Mouse (Mus musculus): Measurements from ENCODE around the gene Marcksl1.
A peak's percentile ranks its signal among the peaks of the same experiment; 100 is the strongest.

Marcksl1 gene

DNA sequence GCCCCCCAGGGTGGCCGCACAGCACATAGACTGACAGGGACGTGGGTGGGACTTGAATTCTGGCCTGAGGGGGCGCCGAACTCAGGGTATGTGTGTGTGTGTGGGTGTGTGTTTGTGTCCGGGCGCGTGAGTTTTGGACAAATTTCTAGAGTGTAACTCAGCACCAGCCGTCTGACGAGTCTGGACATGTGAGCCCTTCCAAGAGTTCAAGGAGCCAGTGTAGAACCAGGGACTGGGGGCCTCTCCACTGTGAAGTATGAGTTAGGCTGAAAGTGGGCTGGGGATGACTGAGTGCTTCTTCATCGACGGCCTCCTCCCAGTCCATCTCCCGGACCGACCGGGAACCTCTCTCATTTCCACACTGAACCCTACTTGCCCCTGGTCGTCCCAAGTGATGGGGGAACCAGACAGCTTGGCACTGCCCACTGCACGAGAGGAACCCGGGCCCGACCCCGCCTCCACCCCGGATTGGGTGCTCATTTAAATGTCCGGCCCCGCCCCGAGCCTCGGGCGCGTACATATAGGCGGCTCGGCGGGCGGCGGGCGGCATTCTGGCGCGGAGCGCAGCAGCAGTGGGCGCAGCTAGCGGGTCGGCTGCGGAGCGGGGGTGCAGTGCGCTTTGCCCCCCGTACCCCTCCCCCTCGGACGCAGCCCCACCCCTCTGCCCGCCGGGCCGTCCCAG lies at the start of gene Marcksl1:
Gene Marcksl1, plus strand, starts transcription at position 496 of the 682 bp plus-strand sequence.
- Histone ChIP-seq H3K27me3 (ENCODE audit: control insufficient read depth, insufficient read depth, low read length, poor library complexity, severe bottlenecking) (no peaks in the 10 kb centered on the region; the same call in 1 of the 2 replicates), H3K36me3 (ENCODE audit: control insufficient read depth, insufficient read depth, low read length, poor library complexity, severe bottlenecking) (peaks cover 5% of the 10 kb centered on the region)
- DNase-seq (ENCODE audit: low read depth, low spot score): peak; percentile 91

DNA sequence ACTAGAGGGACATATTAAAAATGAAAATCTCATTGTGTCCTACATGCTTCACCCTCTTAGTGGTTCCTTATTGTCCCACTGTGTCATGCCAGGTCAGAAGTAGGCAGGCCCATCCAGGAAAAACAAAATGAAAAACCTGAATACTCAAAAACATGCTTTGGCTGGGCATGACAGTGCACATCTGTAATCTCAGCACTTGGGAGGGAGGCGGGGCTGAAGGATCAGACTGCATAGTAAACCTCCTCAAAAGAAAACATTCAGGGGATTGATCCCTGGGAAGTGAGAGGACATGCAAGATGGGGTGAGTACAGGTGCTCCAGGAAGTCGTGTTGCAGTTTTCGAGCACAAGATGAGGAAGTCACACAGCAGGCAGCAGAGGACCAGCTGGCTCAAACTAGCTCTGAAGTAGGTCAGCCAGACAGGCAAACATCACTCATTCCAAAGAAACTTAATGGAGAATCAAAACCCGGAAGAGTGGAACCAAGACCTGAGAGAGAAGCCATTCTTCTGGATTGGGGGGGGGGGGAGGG lies 49.0 kb upstream of the Marcksl1 start:
- no peaks in the 10 kb centered on the region for H3K27me3 ChIP-seq (ENCODE audit: control insufficient read depth, insufficient read depth, low read length, poor library complexity, severe bottlenecking)
- no peak for DNase-seq (ENCODE audit: low read depth, low spot score)
- peaks cover 8% of the 10 kb centered on the region; the same call in 1 of the 2 replicates for H3K36me3 ChIP-seq (ENCODE audit: control insufficient read depth, insufficient read depth, low read length, poor library complexity, severe bottlenecking)

DNA sequence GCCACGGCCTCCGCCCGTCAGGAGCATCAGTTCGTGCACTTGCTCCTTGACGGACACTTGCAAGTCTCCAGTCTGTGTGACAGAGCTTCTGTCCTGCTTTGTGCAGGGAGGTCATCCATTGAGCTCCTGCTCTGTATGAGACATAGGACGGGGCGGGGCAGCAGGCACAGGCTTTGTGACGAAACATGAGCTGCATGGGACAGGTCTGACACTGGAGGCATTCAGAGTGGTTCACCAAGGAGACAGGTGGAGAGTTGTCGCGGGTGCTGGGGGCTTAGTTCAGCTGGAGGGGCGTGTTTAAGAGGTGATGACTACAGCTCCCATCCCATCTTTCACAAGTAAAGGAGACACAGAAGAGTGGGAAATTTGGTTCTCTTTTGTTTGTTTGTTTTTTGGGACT lies 37.3 kb upstream of the Marcksl1 start:
- no peak for DNase-seq (ENCODE audit: low read depth, low spot score)
- peaks cover 31% of the 10 kb centered on the region for H3K36me3 ChIP-seq (ENCODE audit: control insufficient read depth, insufficient read depth, low read length, poor library complexity, severe bottlenecking)
- H3K27me3 ChIP-seq (ENCODE audit: control insufficient read depth, insufficient read depth, low read length, poor library complexity, severe bottlenecking): no peaks in the 10 kb centered on the region

DNA sequence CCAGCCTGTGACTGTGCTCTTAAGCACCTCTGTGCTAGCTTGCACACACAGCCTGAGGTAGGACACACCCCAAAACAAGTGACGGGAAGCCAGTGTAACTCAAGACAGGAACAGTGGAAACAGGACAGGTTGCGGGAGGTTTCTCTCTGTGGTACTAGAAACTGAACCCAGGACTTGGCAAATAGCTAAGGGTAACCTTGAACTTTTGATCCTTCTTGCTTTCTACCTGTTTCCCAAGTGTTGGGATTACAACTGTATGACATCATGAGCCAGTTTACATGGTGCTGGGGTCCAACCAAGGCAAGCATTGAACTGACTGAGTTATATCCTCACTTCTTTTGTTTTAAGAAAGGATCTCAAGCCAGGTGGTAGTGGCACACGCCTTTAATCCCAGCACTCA lies 33.5 kb upstream of the Marcksl1 start:
- no peak for DNase-seq (ENCODE audit: low read depth, low spot score)

DNA sequence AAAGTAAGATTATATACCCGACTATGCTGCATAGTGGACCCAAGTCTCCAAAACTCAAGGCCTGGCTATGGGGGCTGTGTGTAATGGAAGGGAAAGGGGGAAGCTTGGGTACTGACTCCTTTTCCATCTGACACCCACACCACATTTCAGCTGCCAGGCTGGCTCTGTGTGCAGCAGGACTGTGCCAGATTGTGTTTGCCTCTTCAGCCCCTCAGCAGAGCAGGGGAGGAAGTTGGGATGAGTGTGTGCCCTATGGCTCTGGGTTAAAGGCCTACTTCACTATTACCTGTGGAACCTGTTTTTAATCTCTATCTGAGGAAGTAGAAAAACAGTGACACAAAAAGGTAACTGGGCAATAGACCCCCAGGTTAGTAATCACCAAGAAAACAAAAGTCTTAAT lies 32.3 kb upstream of the Marcksl1 start:
- DNase-seq (ENCODE audit: low read depth, low spot score): no peak
- Histone ChIP-seq H3K36me3 (ENCODE audit: control insufficient read depth, insufficient read depth, low read length, poor library complexity, severe bottlenecking) (peaks cover 14% of the 10 kb centered on the region; the same call in 1 of the 2 replicates), H3K27me3 (ENCODE audit: control insufficient read depth, insufficient read depth, low read length, poor library complexity, severe bottlenecking) (no peaks in the 10 kb centered on the region)

More for the DNA sequence above, 33.5 kb upstream of the Marcksl1 start:
- Histone ChIP-seq H3K36me3 (ENCODE audit: control insufficient read depth, insufficient read depth, low read length, poor library complexity, severe bottlenecking) (peaks cover 19% of the 10 kb centered on the region; the same call in 1 of the 2 replicates), H3K27me3 (ENCODE audit: control insufficient read depth, insufficient read depth, low read length, poor library complexity, severe bottlenecking) (no peaks in the 10 kb centered on the region)

DNA sequence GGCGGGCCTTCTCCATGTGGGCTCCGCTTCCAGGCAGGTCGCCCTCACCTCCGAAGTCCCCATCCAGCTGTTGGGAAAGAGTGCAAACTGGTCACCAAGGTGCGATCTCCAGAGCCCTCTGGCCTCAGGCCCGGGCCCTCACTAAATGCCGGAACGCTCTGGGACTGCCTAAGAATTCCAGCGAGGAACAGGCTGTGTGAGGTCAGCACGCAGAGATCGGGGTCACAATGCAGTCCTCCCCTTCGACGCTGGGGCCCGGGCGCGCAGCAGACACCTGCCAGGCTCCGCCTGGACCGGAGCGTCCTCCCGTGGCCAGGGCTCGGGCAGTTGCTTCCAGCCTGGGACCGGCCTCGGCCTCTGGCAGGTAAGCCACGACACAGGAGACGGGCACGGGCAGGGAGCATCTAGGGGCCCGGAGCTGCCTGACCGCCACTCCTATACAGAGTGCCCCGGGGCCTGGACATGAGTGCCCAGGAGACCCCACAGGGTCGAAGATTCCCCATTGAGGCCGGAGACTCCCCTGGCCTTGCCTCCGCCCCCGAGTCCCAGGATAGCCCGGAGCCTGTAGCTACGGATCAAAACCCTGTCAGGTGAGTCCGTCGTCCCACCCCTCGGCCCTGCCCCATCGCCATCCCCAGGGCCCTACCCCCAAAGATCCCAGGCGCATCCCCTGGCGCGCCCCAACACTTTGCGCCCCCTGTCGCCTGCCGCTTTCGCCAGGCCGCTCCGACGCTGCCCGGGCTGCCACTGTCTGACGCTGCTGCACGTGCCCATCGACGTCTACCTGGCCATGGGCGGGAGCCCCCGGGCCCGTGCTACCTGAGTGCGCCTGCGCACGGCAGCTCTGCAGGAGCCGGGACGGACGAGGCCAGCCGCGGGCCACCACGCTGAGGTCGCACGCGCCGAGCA lies 22.2 kb upstream of the Marcksl1 start, which contains the start of the genes Tssk3 and Fam229a:
Gene Tssk3, minus strand, starts transcription at position 51 of the 909 bp plus-strand sequence.
Gene Fam229a, plus strand, starts transcription at position 219 of the 909 bp plus-strand sequence.
- Histone ChIP-seq H3K27me3 (ENCODE audit: control insufficient read depth, insufficient read depth, low read length, poor library complexity, severe bottlenecking) (no peaks in the 10 kb centered on the region), H3K36me3 (ENCODE audit: control insufficient read depth, insufficient read depth, low read length, poor library complexity, severe bottlenecking) (no peaks in the 10 kb centered on the region; the same call in 1 of the 2 replicates)
- peak; percentile 78 for DNase-seq (ENCODE audit: low read depth, low spot score)

DNA sequence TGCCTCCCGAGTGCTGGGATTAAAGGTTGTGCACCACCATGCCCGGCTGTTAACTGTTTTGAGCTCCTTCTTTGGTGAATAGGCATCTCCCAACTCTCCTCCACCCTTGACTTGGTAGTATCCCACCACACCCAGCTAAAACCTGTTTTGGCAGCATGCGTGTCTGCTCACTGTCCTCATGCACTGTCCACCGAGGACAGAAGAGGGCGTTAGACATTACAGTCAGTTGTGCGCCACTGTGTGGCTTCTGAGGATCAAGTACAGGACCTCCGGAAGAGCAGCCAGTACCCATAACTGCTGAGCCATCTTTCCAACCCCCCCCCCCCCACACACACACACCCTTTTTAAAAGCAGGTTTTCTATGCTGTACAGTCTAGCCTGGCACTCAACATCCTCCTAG lies 18.7 kb upstream of the Marcksl1 start:
- DNase-seq (ENCODE audit: low read depth, low spot score): no peak
- H3K36me3 ChIP-seq (ENCODE audit: control insufficient read depth, insufficient read depth, low read length, poor library complexity, severe bottlenecking): no peaks in the 10 kb centered on the region
- no peaks in the 10 kb centered on the region for H3K27me3 ChIP-seq (ENCODE audit: control insufficient read depth, insufficient read depth, low read length, poor library complexity, severe bottlenecking)

DNA sequence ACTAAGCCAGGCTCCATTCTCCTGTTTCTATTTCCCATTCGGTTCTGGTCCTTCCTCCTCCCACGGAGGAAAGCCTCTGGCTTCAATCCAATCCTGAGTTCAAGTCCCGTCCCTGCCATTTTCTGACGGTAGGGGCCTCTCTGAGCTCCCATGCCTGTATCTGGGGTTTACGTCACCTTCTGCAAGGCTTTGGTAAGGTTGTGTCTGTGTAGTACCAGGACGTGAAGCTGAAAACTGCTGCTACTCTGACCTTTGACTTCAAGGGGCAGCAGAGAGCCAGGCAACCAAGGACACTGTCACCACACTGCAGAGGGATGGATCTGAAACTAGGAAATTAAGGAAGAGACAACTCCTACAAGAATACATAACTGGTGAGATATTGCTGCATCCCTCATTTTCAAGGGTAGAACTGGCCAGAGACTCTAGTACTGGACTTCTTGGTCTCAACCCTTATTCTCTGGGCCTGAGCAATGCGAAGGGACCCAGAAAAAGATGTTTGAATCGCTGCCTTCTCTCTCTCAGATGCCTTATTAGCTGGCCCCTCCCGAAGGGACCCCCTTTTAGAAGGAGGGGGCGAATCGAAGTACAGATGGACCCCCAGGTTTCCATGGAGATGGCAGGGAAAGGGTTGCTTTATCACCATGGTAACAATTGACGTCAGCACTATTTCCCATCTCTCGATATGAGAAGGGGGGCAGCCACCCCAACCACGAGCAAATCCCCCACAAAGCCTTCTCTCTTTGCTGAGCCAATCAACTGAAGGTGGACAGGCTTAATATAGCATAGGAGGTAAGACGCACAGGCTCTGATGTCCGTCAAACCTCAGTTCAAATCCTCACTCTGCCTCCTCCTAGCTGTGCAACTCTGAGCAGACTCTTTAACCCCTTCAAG lies 17.5 kb upstream of the Marcksl1 start:
- H3K27me3 ChIP-seq (ENCODE audit: control insufficient read depth, insufficient read depth, low read length, poor library complexity, severe bottlenecking): no peaks in the 10 kb centered on the region
- DNase-seq (ENCODE audit: low read depth, low spot score): peak; percentile 73

DNA sequence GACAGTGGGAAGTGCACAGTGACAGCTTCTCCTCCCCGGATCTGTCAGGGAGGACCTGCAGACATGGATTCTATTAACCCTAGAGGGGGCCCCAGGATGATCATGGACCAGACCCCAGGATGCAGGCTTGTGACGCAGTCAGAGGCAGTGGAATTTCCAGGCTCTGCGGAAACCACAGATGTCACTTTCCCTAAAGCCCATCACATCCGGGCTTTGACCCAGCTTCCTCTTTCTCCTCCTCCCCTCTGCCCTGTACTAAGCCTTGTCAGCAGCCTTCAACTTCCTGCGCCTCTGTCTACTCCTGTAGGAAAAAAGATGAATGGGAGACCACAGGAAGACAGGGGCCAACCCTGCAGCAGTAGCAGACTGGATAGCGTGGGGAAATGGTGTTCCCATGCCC lies 16.8 kb upstream of the Marcksl1 start:
- Histone ChIP-seq H3K27me3 (ENCODE audit: control insufficient read depth, insufficient read depth, low read length, poor library complexity, severe bottlenecking) (no peaks in the 10 kb centered on the region), H3K36me3 (ENCODE audit: control insufficient read depth, insufficient read depth, low read length, poor library complexity, severe bottlenecking) (no peaks in the 10 kb centered on the region)
- peak; percentile 71 for DNase-seq (ENCODE audit: low read depth, low spot score)

More for the DNA sequence above, 17.5 kb upstream of the Marcksl1 start:
- H3K36me3 ChIP-seq (ENCODE audit: control insufficient read depth, insufficient read depth, low read length, poor library complexity, severe bottlenecking): no peaks in the 10 kb centered on the region

DNA sequence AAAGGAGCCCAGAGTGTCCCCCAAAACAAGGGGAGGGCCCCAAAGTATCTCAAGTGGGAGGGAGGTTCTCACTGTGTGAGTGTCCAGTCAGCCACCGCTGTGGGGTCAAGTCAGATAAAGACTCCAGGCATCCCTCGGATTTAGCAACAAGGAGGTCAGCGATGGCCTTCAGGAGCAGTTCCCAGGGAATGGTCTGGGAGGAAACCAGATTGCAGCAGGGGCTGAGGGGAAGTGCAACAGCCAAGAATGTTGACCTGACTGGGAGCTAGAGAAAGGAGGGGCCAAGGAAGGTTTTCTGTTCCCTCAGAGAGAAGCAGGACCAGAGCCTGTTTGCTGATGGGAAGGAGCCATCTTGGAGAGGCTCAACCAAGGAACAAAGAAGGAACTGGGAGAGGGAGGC lies 14.4 kb upstream of the Marcksl1 start:
- no peak for DNase-seq (ENCODE audit: low read depth, low spot score)
- H3K27me3 ChIP-seq (ENCODE audit: control insufficient read depth, insufficient read depth, low read length, poor library complexity, severe bottlenecking): no peaks in the 10 kb centered on the region
- H3K36me3 ChIP-seq (ENCODE audit: control insufficient read depth, insufficient read depth, low read length, poor library complexity, severe bottlenecking): no peaks in the 10 kb centered on the region

DNA sequence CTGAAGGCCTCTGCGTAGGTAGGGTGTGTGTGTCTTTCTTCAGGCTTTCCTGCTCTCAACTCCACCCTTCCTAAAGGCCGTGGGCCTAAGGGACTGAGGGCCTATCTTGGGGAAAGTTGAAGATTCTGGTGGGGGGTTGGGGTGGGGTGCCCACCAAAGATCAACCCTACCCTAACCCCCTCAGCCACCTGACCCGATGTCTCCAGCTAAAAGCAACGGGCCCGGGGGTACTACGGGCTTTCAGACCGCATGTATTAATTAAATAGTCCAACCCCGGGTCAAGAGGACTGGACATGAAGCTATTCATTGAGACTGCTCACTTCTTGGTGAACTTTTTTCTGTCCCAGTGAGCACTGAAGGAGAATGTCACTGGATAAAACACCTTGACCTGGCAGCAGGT lies 13.4 kb upstream of the Marcksl1 start:
- Histone ChIP-seq H3K27me3 (ENCODE audit: control insufficient read depth, insufficient read depth, low read length, poor library complexity, severe bottlenecking) (no peaks in the 10 kb centered on the region), H3K36me3 (ENCODE audit: control insufficient read depth, insufficient read depth, low read length, poor library complexity, severe bottlenecking) (no peaks in the 10 kb centered on the region)
- DNase-seq (ENCODE audit: low read depth, low spot score): no peak

DNA sequence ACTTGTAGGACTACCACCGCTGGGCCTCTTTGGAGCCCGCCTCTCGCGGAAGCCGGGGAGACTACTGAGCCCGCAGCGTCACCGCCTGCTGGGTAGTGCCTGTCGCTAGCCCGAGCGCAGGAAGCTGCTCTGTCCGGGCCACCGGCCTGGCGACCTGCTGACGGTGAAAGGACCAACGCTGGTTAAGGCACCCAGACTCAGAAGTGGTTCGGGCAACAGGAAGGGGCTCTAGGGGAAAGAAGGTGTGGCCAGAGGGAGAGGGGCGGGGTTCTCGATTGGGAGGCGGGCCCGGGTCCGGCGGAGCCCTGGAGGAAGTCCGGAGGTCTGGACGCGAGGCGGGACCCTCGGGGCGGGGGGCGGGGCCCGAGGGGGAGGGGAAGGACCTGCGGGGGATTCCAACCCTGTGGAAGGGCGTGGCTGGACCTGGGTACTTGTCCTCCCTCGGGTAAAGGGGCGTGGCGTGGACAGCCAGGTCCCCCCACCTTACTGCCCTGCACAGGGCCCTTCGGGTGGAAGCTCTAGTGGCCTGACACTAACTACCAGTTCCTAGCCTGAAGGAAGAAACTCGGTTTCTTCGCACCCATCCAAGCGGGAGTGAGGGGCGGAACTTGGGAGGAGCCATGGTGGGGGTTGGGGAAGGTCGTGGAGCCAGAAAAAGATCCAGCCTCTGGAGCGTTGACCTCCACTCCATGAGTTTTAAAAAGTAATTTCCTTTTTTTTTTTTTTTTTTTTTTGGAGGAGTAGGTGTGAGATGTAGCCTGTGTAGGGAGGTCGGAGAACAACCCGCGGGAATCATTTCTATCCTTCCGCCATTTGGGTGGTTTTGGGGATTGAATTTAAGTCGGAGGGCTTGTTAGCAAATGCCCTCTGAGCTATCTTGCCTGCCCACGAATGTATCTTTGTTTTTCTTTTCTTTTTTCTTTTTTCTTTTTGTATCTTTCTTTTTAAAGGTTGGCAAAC lies 12.5 kb upstream of the Marcksl1 start:
- no peaks in the 10 kb centered on the region for H3K36me3 ChIP-seq (ENCODE audit: control insufficient read depth, insufficient read depth, low read length, poor library complexity, severe bottlenecking)
- peak; percentile 90 for DNase-seq (ENCODE audit: low read depth, low spot score)
- no peaks in the 10 kb centered on the region for H3K27me3 ChIP-seq (ENCODE audit: control insufficient read depth, insufficient read depth, low read length, poor library complexity, severe bottlenecking)

DNA sequence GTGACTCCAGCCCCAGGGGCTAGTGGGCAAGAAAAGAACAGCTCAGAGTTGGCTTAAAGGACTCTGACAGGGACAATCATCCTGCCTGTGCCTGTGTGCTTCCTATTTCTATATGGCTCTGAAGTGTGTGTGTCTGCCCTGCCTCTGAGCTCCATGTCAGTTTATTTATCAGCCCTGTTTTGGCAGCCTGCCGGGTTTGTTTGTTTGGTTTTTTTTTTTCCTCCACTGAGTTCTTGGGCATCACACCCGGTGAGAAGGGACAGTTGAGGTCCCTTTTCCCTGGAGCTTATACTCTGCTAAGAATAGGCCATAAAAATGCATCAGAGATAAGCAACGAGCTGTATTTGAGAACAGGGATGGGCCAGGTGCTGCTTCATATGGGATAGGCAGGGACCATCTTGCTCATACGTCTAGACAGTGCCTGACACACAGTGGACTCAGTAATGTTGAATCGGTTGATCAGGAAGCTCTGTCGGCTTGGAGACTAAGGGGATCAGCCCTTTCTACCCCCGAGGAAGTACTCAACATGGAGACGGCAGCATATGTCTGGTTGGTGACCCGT lies 11.0 kb upstream of the Marcksl1 start:
- DNase-seq (ENCODE audit: low read depth, low spot score): no peak
- H3K36me3 ChIP-seq (ENCODE audit: control insufficient read depth, insufficient read depth, low read length, poor library complexity, severe bottlenecking): no peaks in the 10 kb centered on the region
- no peaks in the 10 kb centered on the region for H3K27me3 ChIP-seq (ENCODE audit: control insufficient read depth, insufficient read depth, low read length, poor library complexity, severe bottlenecking)

Measured in splenic B cell, adult 2 months (primary cell).